Mouse (Mus musculus): ENCODE measurements at regions not wholly inside any gene's neighbourhood (a gene's known extent, or its start where the extent isn't known, plus 50 kb on each side); places are given as distances from the start of the nearest gene placed in this dataset.

- TF ChIP-seq CTCF (IDR thresholded peaks at IDR 0.05; ENCODE audit: control insufficient read depth, insufficient read depth, low read length) (no peak), POLR2A (IDR thresholded peaks at IDR 0.05; ENCODE audit: borderline replicate concordance, control insufficient read depth, low read depth, low read length) (no peak)
Observed at GRCm38 (mm10) chr15:51643772-51644311, 2240.9 kb upstream of the Gm7489 start.

Data from bone marrow, adult 2 months (tissue).